Mouse (Mus musculus): Measurements from ENCODE around the gene Qars. TPM values are rescaled to one million over a fixed set of nuclear protein-coding genes. Genes with fewer than 3 reads are reported as not detected.

The Qars gene
- polyA plus RNA-seq, 1 experiment from 2014 or later: 97.2 TPM

- no peaks in the 10 kb centered on the region for H3K4me1 ChIP-seq (ENCODE audit: control insufficient read depth, insufficient read depth, low read length)
- H3K27me3 ChIP-seq (replicated peaks; ENCODE audit: control insufficient read depth, insufficient read depth, low read length): no peaks in the 10 kb centered on the region
- no peak for DNase-seq (ENCODE audit: low spot score)
- WGBS: 72% methylated on average over 5 of the region's 5 CpGs
- no peak overlapping the region for H3K9ac ChIP-seq (ENCODE audit: low read depth, low read length)
- no peak overlapping the region for H3K27ac ChIP-seq (replicated peaks; ENCODE audit: low read depth, low read length)
- H3K4me2 ChIP-seq (ENCODE audit: low read depth, low read length): no peak overlapping the region
- no peaks in the 10 kb centered on the region for H3K9me3 ChIP-seq (ENCODE audit: control insufficient read depth, low read length)
- peaks cover 30% of the 10 kb centered on the region for H3K36me3 ChIP-seq (ENCODE audit: control insufficient read depth, insufficient read depth, low read length)
- no peak overlapping the region for H3K4me3 ChIP-seq (ENCODE audit: low read depth, low read length)
- no peak for ATAC-seq (ENCODE audit: low read depth)
Measured at GRCm38 (mm10) chr9:108469430-108469829, 38.1 kb upstream of the Qars start.

GRCm38 (mm10) chr9:108469845-108470244 lies 37.7 kb upstream of the Qars start:
- DNase-seq (ENCODE audit: low spot score) (no peak), ATAC-seq (ENCODE audit: low read depth) (no peak)
- Histone ChIP-seq H3K27me3 (replicated peaks; ENCODE audit: control insufficient read depth, insufficient read depth, low read length) (no peaks in the 10 kb centered on the region), H3K4me3 (ENCODE audit: low read depth, low read length) (no peak overlapping the region), H3K9me3 (ENCODE audit: control insufficient read depth, low read length) (no peaks in the 10 kb centered on the region), H3K4me1 (ENCODE audit: control insufficient read depth, insufficient read depth, low read length) (no peaks in the 10 kb centered on the region), H3K4me2 (ENCODE audit: low read depth, low read length) (no peak overlapping the region), H3K36me3 (ENCODE audit: control insufficient read depth, insufficient read depth, low read length) (peaks cover 26% of the 10 kb centered on the region), H3K9ac (ENCODE audit: low read depth, low read length) (no peak overlapping the region), H3K27ac (replicated peaks; ENCODE audit: low read depth, low read length) (no peak overlapping the region)
- 73% methylated on average over 4 of the region's 4 CpGs for WGBS

GRCm38 (mm10) chr9:108474528-108474927 lies 33.0 kb upstream of the Qars start:
- ATAC-seq (ENCODE audit: low read depth): no peak
- H3K9me3 ChIP-seq (ENCODE audit: control insufficient read depth, low read length): no peaks in the 10 kb centered on the region
- no peak for DNase-seq (ENCODE audit: low spot score)

GRCm38 (mm10) chr9:108478638-108479156 lies 28.8 kb upstream of the Qars start:
- no peaks in the 10 kb centered on the region for H3K27me3 ChIP-seq (replicated peaks; ENCODE audit: control insufficient read depth, insufficient read depth, low read length)
- H3K36me3 ChIP-seq (ENCODE audit: control insufficient read depth, insufficient read depth, low read length): peaks cover 31% of the 10 kb centered on the region
- WGBS: 0% methylated on average over 20 of the region's 20 CpGs
- H3K9me3 ChIP-seq (ENCODE audit: control insufficient read depth, low read length): no peaks in the 10 kb centered on the region
- ATAC-seq (ENCODE audit: low read depth) (peak; percentile 85), DNase-seq (ENCODE audit: low spot score) (peak; percentile 91)
- peak overlapping the region; percentile 56 for H3K9ac ChIP-seq (ENCODE audit: low read depth, low read length)
- H3K4me2 ChIP-seq (ENCODE audit: low read depth, low read length): peak overlapping the region; percentile 78
- peaks cover 17% of the 10 kb centered on the region for H3K4me1 ChIP-seq (ENCODE audit: control insufficient read depth, insufficient read depth, low read length)
- peak overlapping the region; percentile 67 for H3K4me3 ChIP-seq (ENCODE audit: low read depth, low read length)
- H3K27ac ChIP-seq (replicated peaks; ENCODE audit: low read depth, low read length): peak overlapping the region; percentile 76

More at GRCm38 (mm10) chr9:108474528-108474927, 33.0 kb upstream of the Qars start:
- Histone ChIP-seq H3K4me2 (ENCODE audit: low read depth, low read length) (no peak overlapping the region), H3K4me1 (ENCODE audit: control insufficient read depth, insufficient read depth, low read length) (peaks cover 6% of the 10 kb centered on the region), H3K27me3 (replicated peaks; ENCODE audit: control insufficient read depth, insufficient read depth, low read length) (no peaks in the 10 kb centered on the region), H3K36me3 (ENCODE audit: control insufficient read depth, insufficient read depth, low read length) (no peaks in the 10 kb centered on the region), H3K9ac (ENCODE audit: low read depth, low read length) (no peak overlapping the region), H3K27ac (replicated peaks; ENCODE audit: low read depth, low read length) (no peak overlapping the region), H3K4me3 (ENCODE audit: low read depth, low read length) (no peak overlapping the region)
- 60% methylated on average over 1 of the region's 1 CpGs for WGBS

- Histone ChIP-seq H3K36me3 (ENCODE audit: control insufficient read depth, insufficient read depth, low read length) (peaks cover 36% of the 10 kb centered on the region), H3K9ac (ENCODE audit: low read depth, low read length) (peak overlapping the region; percentile 56; the same call in 1 of the 2 replicates), H3K4me2 (ENCODE audit: low read depth, low read length) (peak overlapping the region; percentile 78), H3K27me3 (replicated peaks; ENCODE audit: control insufficient read depth, insufficient read depth, low read length) (no peaks in the 10 kb centered on the region), H3K4me1 (ENCODE audit: control insufficient read depth, insufficient read depth, low read length) (peaks cover 17% of the 10 kb centered on the region), H3K27ac (replicated peaks; ENCODE audit: low read depth, low read length) (peak overlapping the region; percentile 76), H3K4me3 (ENCODE audit: low read depth, low read length) (peak overlapping the region; percentile 67), H3K9me3 (ENCODE audit: control insufficient read depth, low read length) (no peaks in the 10 kb centered on the region)
- DNase-seq (ENCODE audit: low spot score): no peak
- WGBS: 37% methylated on average over 11 of the region's 11 CpGs
- ATAC-seq (ENCODE audit: low read depth): peak; percentile 2
Measured at GRCm38 (mm10) chr9:108479241-108479640, 28.3 kb upstream of the Qars start.

GRCm38 (mm10) chr9:108479721-108480351 lies 27.7 kb upstream of the Qars start, which contains the start of gene Lamb2:
Gene Lamb2, plus strand, starts transcription at chr9:108479736.
- DNase-seq (ENCODE audit: low spot score) (peak; percentile 91), ATAC-seq (ENCODE audit: low read depth) (peak; percentile 76)
- H3K36me3 ChIP-seq (ENCODE audit: control insufficient read depth, insufficient read depth, low read length): peaks cover 42% of the 10 kb centered on the region

GRCm38 (mm10) chr9:108480813-108481519 lies 26.5 kb upstream of the Qars start:
- ATAC-seq (ENCODE audit: low read depth) (no peak), DNase-seq (ENCODE audit: low spot score) (no peak)
- Histone ChIP-seq H3K36me3 (ENCODE audit: control insufficient read depth, insufficient read depth, low read length) (peaks cover 53% of the 10 kb centered on the region), H3K27me3 (replicated peaks; ENCODE audit: control insufficient read depth, insufficient read depth, low read length) (no peaks in the 10 kb centered on the region), H3K9me3 (ENCODE audit: control insufficient read depth, low read length) (no peaks in the 10 kb centered on the region), H3K4me2 (ENCODE audit: low read depth, low read length) (peak overlapping the region; percentile 78), H3K4me3 (ENCODE audit: low read depth, low read length) (peak overlapping the region; percentile 67), H3K27ac (replicated peaks; ENCODE audit: low read depth, low read length) (no peak overlapping the region), H3K9ac (ENCODE audit: low read depth, low read length) (peak overlapping the region; percentile 78), H3K4me1 (ENCODE audit: control insufficient read depth, insufficient read depth, low read length) (peaks cover 17% of the 10 kb centered on the region)
- 93% methylated on average over 28 of the region's 28 CpGs for WGBS

More at GRCm38 (mm10) chr9:108479721-108480351, 27.7 kb upstream of the Qars start, which contains the start of gene Lamb2:
- Histone ChIP-seq H3K4me1 (ENCODE audit: control insufficient read depth, insufficient read depth, low read length) (peaks cover 17% of the 10 kb centered on the region), H3K9me3 (ENCODE audit: control insufficient read depth, low read length) (no peaks in the 10 kb centered on the region), H3K4me3 (ENCODE audit: low read depth, low read length) (peak within 1 kb of the TSS; percentile 67), H3K27me3 (replicated peaks; ENCODE audit: control insufficient read depth, insufficient read depth, low read length) (no peaks in the 10 kb centered on the region), H3K4me2 (ENCODE audit: low read depth, low read length) (peak within 1 kb of the TSS; percentile 78), H3K9ac (ENCODE audit: low read depth, low read length) (peak within 1 kb of the TSS; percentile 78), H3K27ac (replicated peaks; ENCODE audit: low read depth, low read length) (peak within 1 kb of the TSS; percentile 78)
- 6% methylated on average over 9 of the region's 10 CpGs for WGBS

GRCm38 (mm10) chr9:108481520-108482210 lies 25.8 kb upstream of the Qars start:
- Histone ChIP-seq H3K36me3 (ENCODE audit: control insufficient read depth, insufficient read depth, low read length) (peaks cover 60% of the 10 kb centered on the region), H3K4me2 (ENCODE audit: low read depth, low read length) (no peak overlapping the region), H3K27me3 (replicated peaks; ENCODE audit: control insufficient read depth, insufficient read depth, low read length) (no peaks in the 10 kb centered on the region), H3K27ac (replicated peaks; ENCODE audit: low read depth, low read length) (no peak overlapping the region), H3K4me1 (ENCODE audit: control insufficient read depth, insufficient read depth, low read length) (peaks cover 17% of the 10 kb centered on the region), H3K9me3 (ENCODE audit: control insufficient read depth, low read length) (no peaks in the 10 kb centered on the region), H3K4me3 (ENCODE audit: low read depth, low read length) (no peak overlapping the region), H3K9ac (ENCODE audit: low read depth, low read length) (no peak overlapping the region)
- ATAC-seq (ENCODE audit: low read depth): no peak
- DNase-seq (ENCODE audit: low spot score): no peak
- WGBS: 90% methylated on average over 18 of the region's 19 CpGs

Data from embryonic facial prominence, embryonic 14.5 days (tissue).